Mouse (Mus musculus): ENCODE results near the gene Psmb9. TPM values are rescaled to one million over a fixed set of nuclear protein-coding genes. Genes with fewer than 3 reads are reported as not detected.
A peak's percentile ranks its signal among the peaks of the same experiment; 100 is the strongest.

The Psmb9 gene
- polyA plus RNA-seq, 1 experiment from 2014 or later = 1.1 TPM

GRCm38 (mm10) chr17:34140240-34140639, 47.3 kb downstream of the Psmb9 start:
- 10% methylated on average over 5 of the region's 5 CpGs for WGBS
- no peaks in the 10 kb centered on the region for H3K9me3 ChIP-seq (replicated peaks; ENCODE audit: control insufficient read depth, low read length)
- H3K36me3 ChIP-seq (replicated peaks; ENCODE audit: control insufficient read depth, insufficient read depth, low read depth, low read length) = no peaks in the 10 kb centered on the region
- no peaks in the 10 kb centered on the region; the same call in 1 of the 2 replicates for H3K4me1 ChIP-seq (ENCODE audit: control insufficient read depth, insufficient read depth, low read length)
- DNase-seq (ENCODE audit: low spot score) (no peak), ATAC-seq (replicated peaks; ENCODE audit: insufficient number of reproducible peaks, low FRiP score, low TSS enrichment, low read depth) (no peak)
- no peak overlapping the region; the same call in 1 of the 2 replicates for H3K4me3 ChIP-seq (ENCODE audit: low read depth, low read length)
- H3K27ac ChIP-seq (replicated peaks; ENCODE audit: low read depth, low read length) = no peak overlapping the region
- peaks cover 5% of the 10 kb centered on the region for H3K27me3 ChIP-seq (ENCODE audit: control insufficient read depth, insufficient read depth, low read length)
- no peak overlapping the region; the same call in 1 of the 2 replicates for H3K9ac ChIP-seq (replicated peaks; ENCODE audit: low read length)
- H3K4me2 ChIP-seq (ENCODE audit: low read depth, low read length) = peak overlapping the region; percentile 60; the same call in 1 of the 2 replicates

- Histone ChIP-seq H3K4me3 (ENCODE audit: low read depth, low read length) (peak overlapping the region; percentile 29), H3K36me3 (replicated peaks; ENCODE audit: control insufficient read depth, insufficient read depth, low read depth, low read length) (no peaks in the 10 kb centered on the region), H3K9me3 (replicated peaks; ENCODE audit: control insufficient read depth, low read length) (no peaks in the 10 kb centered on the region), H3K4me1 (ENCODE audit: control insufficient read depth, insufficient read depth, low read length) (no peaks in the 10 kb centered on the region; the same call in 1 of the 2 replicates), H3K27me3 (ENCODE audit: control insufficient read depth, insufficient read depth, low read length) (peaks cover 5% of the 10 kb centered on the region), H3K4me2 (ENCODE audit: low read depth, low read length) (peak overlapping the region; percentile 60), H3K9ac (replicated peaks; ENCODE audit: low read length) (no peak overlapping the region; the same call in 1 of the 2 replicates), H3K27ac (replicated peaks; ENCODE audit: low read depth, low read length) (no peak overlapping the region)
- no peak for ATAC-seq (replicated peaks; ENCODE audit: insufficient number of reproducible peaks, low FRiP score, low TSS enrichment, low read depth)
- DNase-seq (ENCODE audit: low spot score) = peak; percentile 74
- WGBS = 2% methylated on average over 16 of the region's 16 CpGs
These were observed 48.1 kb downstream of the Psmb9 start for GRCm38 (mm10) chr17:34139416-34139815.

GRCm38 (mm10) chr17:34138655-34139054, 48.9 kb downstream of the Psmb9 start:
- H3K36me3 ChIP-seq (replicated peaks; ENCODE audit: control insufficient read depth, insufficient read depth, low read depth, low read length) = no peaks in the 10 kb centered on the region
- no peak overlapping the region for H3K9ac ChIP-seq (replicated peaks; ENCODE audit: low read length)
- no peak overlapping the region for H3K27ac ChIP-seq (replicated peaks; ENCODE audit: low read depth, low read length)
- peaks cover 5% of the 10 kb centered on the region for H3K27me3 ChIP-seq (ENCODE audit: control insufficient read depth, insufficient read depth, low read length)
- no peak overlapping the region for H3K4me2 ChIP-seq (ENCODE audit: low read depth, low read length)
- no peaks in the 10 kb centered on the region for H3K9me3 ChIP-seq (replicated peaks; ENCODE audit: control insufficient read depth, low read length)
- DNase-seq (ENCODE audit: low spot score) = no peak
- H3K4me3 ChIP-seq (ENCODE audit: low read depth, low read length) = no peak overlapping the region
- no peak for ATAC-seq (replicated peaks; ENCODE audit: insufficient number of reproducible peaks, low FRiP score, low TSS enrichment, low read depth)
- no peaks in the 10 kb centered on the region; the same call in 1 of the 2 replicates for H3K4me1 ChIP-seq (ENCODE audit: control insufficient read depth, insufficient read depth, low read length)
- WGBS = 78% methylated on average over 7 of the region's 7 CpGs

GRCm38 (mm10) chr17:34137601-34138000, 50.0 kb downstream of the Psmb9 start:
- Histone ChIP-seq H3K4me2 (ENCODE audit: low read depth, low read length) (no peak overlapping the region), H3K27me3 (ENCODE audit: control insufficient read depth, insufficient read depth, low read length) (peaks cover 5% of the 10 kb centered on the region), H3K36me3 (replicated peaks; ENCODE audit: control insufficient read depth, insufficient read depth, low read depth, low read length) (no peaks in the 10 kb centered on the region), H3K9ac (replicated peaks; ENCODE audit: low read length) (no peak overlapping the region), H3K4me3 (ENCODE audit: low read depth, low read length) (no peak overlapping the region), H3K27ac (replicated peaks; ENCODE audit: low read depth, low read length) (no peak overlapping the region), H3K4me1 (ENCODE audit: control insufficient read depth, insufficient read depth, low read length) (no peaks in the 10 kb centered on the region), H3K9me3 (replicated peaks; ENCODE audit: control insufficient read depth, low read length) (no peaks in the 10 kb centered on the region)
- ATAC-seq (replicated peaks; ENCODE audit: insufficient number of reproducible peaks, low FRiP score, low TSS enrichment, low read depth) = no peak
- no peak for DNase-seq (ENCODE audit: low spot score)
- 74% methylated on average over 7 of the region's 7 CpGs for WGBS

GRCm38 (mm10) chr17:34135297-34136224, 52.0 kb downstream of the Psmb9 start:
- Histone ChIP-seq H3K9me3 (replicated peaks; ENCODE audit: control insufficient read depth, low read length) (no peaks in the 10 kb centered on the region), H3K4me1 (ENCODE audit: control insufficient read depth, insufficient read depth, low read length) (no peaks in the 10 kb centered on the region), H3K27ac (replicated peaks; ENCODE audit: low read depth, low read length) (no peak overlapping the region), H3K36me3 (replicated peaks; ENCODE audit: control insufficient read depth, insufficient read depth, low read depth, low read length) (no peaks in the 10 kb centered on the region), H3K4me2 (ENCODE audit: low read depth, low read length) (peak overlapping the region; percentile 66), H3K27me3 (ENCODE audit: control insufficient read depth, insufficient read depth, low read length) (peaks cover 5% of the 10 kb centered on the region), H3K4me3 (ENCODE audit: low read depth, low read length) (peak overlapping the region; percentile 28), H3K9ac (replicated peaks; ENCODE audit: low read length) (no peak overlapping the region)
- peak; percentile 96 for ATAC-seq (replicated peaks; ENCODE audit: insufficient number of reproducible peaks, low FRiP score, low TSS enrichment, low read depth)
- DNase-seq (ENCODE audit: low spot score) = peak; percentile 99
- WGBS = 6% methylated on average over 31 of the region's 31 CpGs

- Histone ChIP-seq H3K4me1 (ENCODE audit: control insufficient read depth, insufficient read depth, low read length) (no peaks in the 10 kb centered on the region), H3K9ac (replicated peaks; ENCODE audit: low read length) (no peak overlapping the region)
- 90% methylated on average over 3 of the region's 3 CpGs for WGBS
These were observed 53.1 kb downstream of the Psmb9 start for GRCm38 (mm10) chr17:34134451-34134850.

GRCm38 (mm10) chr17:34133289-34133688, 54.3 kb downstream of the Psmb9 start:
- Histone ChIP-seq H3K9me3 (replicated peaks; ENCODE audit: control insufficient read depth, low read length) (no peaks in the 10 kb centered on the region), H3K36me3 (replicated peaks; ENCODE audit: control insufficient read depth, insufficient read depth, low read depth, low read length) (no peaks in the 10 kb centered on the region), H3K4me1 (ENCODE audit: control insufficient read depth, insufficient read depth, low read length) (no peaks in the 10 kb centered on the region), H3K9ac (replicated peaks; ENCODE audit: low read length) (no peak overlapping the region), H3K4me3 (ENCODE audit: low read depth, low read length) (no peak overlapping the region), H3K27ac (replicated peaks; ENCODE audit: low read depth, low read length) (no peak overlapping the region), H3K27me3 (ENCODE audit: control insufficient read depth, insufficient read depth, low read length) (peaks cover 3% of the 10 kb centered on the region; the same call in 1 of the 2 replicates), H3K4me2 (ENCODE audit: low read depth, low read length) (no peak overlapping the region)
- DNase-seq (ENCODE audit: low spot score) (no peak), ATAC-seq (replicated peaks; ENCODE audit: insufficient number of reproducible peaks, low FRiP score, low TSS enrichment, low read depth) (no peak)
- WGBS = 81% methylated on average over 11 of the region's 11 CpGs

More at GRCm38 (mm10) chr17:34134451-34134850, 53.1 kb downstream of the Psmb9 start:
- H3K27ac ChIP-seq (replicated peaks; ENCODE audit: low read depth, low read length) = no peak overlapping the region
- DNase-seq (ENCODE audit: low spot score) = no peak
- no peaks in the 10 kb centered on the region for H3K36me3 ChIP-seq (replicated peaks; ENCODE audit: control insufficient read depth, insufficient read depth, low read depth, low read length)
- no peaks in the 10 kb centered on the region for H3K9me3 ChIP-seq (replicated peaks; ENCODE audit: control insufficient read depth, low read length)
- H3K27me3 ChIP-seq (ENCODE audit: control insufficient read depth, insufficient read depth, low read length) = peaks cover 5% of the 10 kb centered on the region
- no peak for ATAC-seq (replicated peaks; ENCODE audit: insufficient number of reproducible peaks, low FRiP score, low TSS enrichment, low read depth)
- H3K4me3 ChIP-seq (ENCODE audit: low read depth, low read length) = no peak overlapping the region
- no peak overlapping the region for H3K4me2 ChIP-seq (ENCODE audit: low read depth, low read length)

All from embryonic facial prominence, embryonic 11.5 days (tissue).